Mouse (Mus musculus) heart, postnatal 0 days (tissue): ENCODE results near the gene Arid1b.

ENCODE experiments used
- CTCF ChIP-seq: IDR thresholded peaks from 2 replicates; pipeline ENCODE4 v1.5.1; 2016; ENCODE audit warnings: antibody characterized with exemption, control low read depth, low read depth
- EP300 ChIP-seq: IDR thresholded peaks from 2 replicates; pipeline ENCODE4 v1.6.1; 2016; ENCODE audit warnings: antibody characterized with exemption, low read depth

GRCm38 (mm10) chr17:5222827-5223226 lies 228.7 kb downstream of the Arid1b start:
- TF ChIP-seq CTCF (no peak), EP300 (no peak)
